Mouse (Mus musculus): Measurements from ENCODE around the gene Gnb1.

The Gnb1 gene

GRCm38 (mm10) chr4:155596606-155597005 lies 105.4 kb downstream of the Gnb1 start:
- in situ Hi-C loops (cut with MboI; ENCODE audit: low pct_unique_long_range_greater_than_20kb in 1 of 2, low sequenced_read_pairs in 2 of 2, unreplicated experiment in 1 of 2) = loop anchor here in 1 of 2 experiments (25.0 kb wide), 1 partner anchor 234 kb away; the partner anchor contains the start of gene Prkcz

- in situ Hi-C loops (cut with MboI; ENCODE audit: low pct_unique_long_range_greater_than_20kb in 1 of 2, low sequenced_read_pairs in 2 of 2, unreplicated experiment in 1 of 2) = loop anchor here in 1 of 2 experiments (25.0 kb wide), 1 partner anchor 236 kb away; the partner anchor contains the start of gene Prkcz
Measured at GRCm38 (mm10) chr4:155598536-155598935, 107.4 kb downstream of the Gnb1 start.

DNA sequence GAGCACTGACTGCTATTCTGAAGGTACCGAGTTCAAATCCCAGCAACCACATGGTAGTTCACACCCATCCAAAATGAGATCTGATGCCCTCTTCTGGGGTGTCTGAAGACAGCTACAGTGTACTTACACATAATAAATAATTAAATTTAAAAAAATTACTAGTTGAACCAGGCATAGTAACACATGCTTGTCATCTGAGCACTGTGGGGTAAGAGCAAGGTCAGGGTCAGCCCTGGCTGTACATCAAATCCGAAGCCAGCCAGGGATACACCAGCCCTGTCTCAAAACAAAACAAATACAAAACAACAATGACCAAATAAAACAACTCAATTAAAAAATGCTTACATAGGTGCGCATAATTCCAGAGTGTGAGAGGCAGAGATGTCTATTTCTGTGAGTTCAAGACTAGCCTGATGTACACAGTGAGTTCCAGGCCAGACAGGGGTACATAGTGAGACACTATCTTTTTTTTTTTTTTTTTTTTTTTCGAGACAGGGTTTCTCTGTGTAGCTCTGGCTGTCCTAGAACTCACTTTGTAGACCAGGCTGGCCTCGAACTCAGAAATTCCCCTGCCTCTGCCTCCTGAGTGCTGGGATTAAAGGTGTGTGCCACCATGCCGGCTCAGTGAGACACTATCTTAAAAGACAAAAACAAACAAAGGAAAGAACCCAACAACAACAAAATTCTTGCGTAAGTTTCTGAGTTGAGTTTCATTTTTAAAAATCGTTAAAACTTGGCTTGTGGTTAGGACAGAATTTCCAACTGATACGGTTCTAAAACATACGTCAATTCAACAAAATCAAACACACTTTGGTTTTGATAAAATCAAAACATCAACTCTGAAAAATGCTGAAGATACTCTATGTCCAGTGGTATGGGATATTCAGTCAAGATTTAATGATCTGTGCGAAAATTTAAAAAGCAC lies 109.0 kb downstream of the Gnb1 start:
- in situ Hi-C loops (cut with MboI; ENCODE audit: low pct_unique_long_range_greater_than_20kb in 1 of 2, low sequenced_read_pairs in 2 of 2, unreplicated experiment in 1 of 2) = loop anchor here in 1 of 2 experiments (25.0 kb wide), 1 partner anchor 238 kb away; the partner anchor contains the start of gene Prkcz

GRCm38 (mm10) chr4:155601091-155601996 lies 110.2 kb downstream of the Gnb1 start, which contains the start of gene Slc35e2:
Gene Slc35e2 (plus strand): TSS chr4:155601416.
- in situ Hi-C loops (cut with MboI; ENCODE audit: low pct_unique_long_range_greater_than_20kb in 1 of 2, low sequenced_read_pairs in 2 of 2, unreplicated experiment in 1 of 2) = no loop called here

- in situ Hi-C loops (cut with MboI; ENCODE audit: low pct_unique_long_range_greater_than_20kb in 1 of 2, low sequenced_read_pairs in 2 of 2, unreplicated experiment in 1 of 2) = no loop called here
Measured at GRCm38 (mm10) chr4:155601997-155602456, 110.9 kb downstream of the Gnb1 start.

- in situ Hi-C loops (cut with MboI; ENCODE audit: low pct_unique_long_range_greater_than_20kb in 1 of 2, low sequenced_read_pairs in 2 of 2, unreplicated experiment in 1 of 2) = no loop called here
Measured at GRCm38 (mm10) chr4:155602753-155603152, 111.6 kb downstream of the Gnb1 start.

- in situ Hi-C loops (cut with MboI; ENCODE audit: low pct_unique_long_range_greater_than_20kb in 1 of 2, low sequenced_read_pairs in 2 of 2, unreplicated experiment in 1 of 2) = no loop called here
Measured at GRCm38 (mm10) chr4:155603801-155604200, 112.6 kb downstream of the Gnb1 start.

DNA sequence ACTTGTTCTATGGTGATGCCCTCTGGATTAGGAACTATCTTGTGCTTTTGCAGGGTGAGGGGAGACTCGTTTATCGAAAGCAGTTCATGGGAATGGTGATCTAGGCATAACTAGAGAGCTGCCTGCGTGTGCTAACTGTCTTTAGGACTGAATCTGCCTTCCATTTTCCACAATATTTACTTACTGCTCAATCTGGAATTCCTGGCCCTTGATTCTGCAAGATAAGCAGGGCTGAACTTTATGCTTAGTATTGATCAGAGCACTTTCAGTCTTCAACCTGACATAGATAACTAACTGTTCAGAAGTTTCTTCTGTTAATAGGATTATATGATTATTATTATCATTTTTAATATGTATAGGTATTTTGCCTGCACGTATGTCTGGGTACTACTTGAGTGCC lies 114.0 kb downstream of the Gnb1 start:
- in situ Hi-C loops (cut with MboI; ENCODE audit: low pct_unique_long_range_greater_than_20kb in 1 of 2, low sequenced_read_pairs in 2 of 2, unreplicated experiment in 1 of 2) = no loop called here

- in situ Hi-C loops (cut with MboI; ENCODE audit: low pct_unique_long_range_greater_than_20kb in 1 of 2, low sequenced_read_pairs in 2 of 2, unreplicated experiment in 1 of 2) = no loop called here
Measured at GRCm38 (mm10) chr4:155606825-155607224, 115.7 kb downstream of the Gnb1 start.
